Mouse (Mus musculus): ENCODE results near the gene Mien1. TPM values are rescaled to one million over a fixed set of nuclear protein-coding genes. Genes with fewer than 3 reads are reported as not detected.
A peak's percentile ranks its signal among the peaks of the same experiment; 100 is the strongest.

The Mien1 gene
- total RNA-seq, 2 experiments from 2014 or later = 58.0 to 62.5 TPM

DNA sequence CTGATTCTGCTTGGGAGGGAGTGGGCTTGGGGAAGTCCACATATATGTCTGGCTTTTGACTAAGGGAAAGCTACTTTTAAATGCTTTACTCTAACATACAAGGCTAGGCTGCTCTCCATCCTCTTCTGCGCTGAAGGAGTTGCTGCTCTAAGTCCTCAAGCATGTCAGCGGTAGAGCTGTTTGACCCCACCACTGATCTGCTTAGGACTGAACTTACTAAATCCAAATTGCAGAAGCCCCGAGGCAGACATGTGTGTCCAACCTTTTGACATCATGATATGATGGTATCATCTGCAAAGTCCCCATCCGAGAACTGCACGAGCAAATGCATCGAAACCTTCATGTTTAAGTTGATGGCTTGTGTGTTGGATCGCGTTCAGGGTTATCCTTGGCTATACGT lies 21.1 kb upstream of the Mien1 start:
- no peak for DNase-seq

GRCm38 (mm10) chr11:98459071-98459741 lies 20.4 kb upstream of the Mien1 start:
- no peak for DNase-seq

- no peak for DNase-seq
Measured at GRCm38 (mm10) chr11:98458121-98458990, 19.6 kb upstream of the Mien1 start.

- peak; percentile 93 for DNase-seq
Measured at GRCm38 (mm10) chr11:98457367-98458120, 18.8 kb upstream of the Mien1 start.

- DNase-seq = no peak
Measured at GRCm38 (mm10) chr11:98456945-98457344, 18.2 kb upstream of the Mien1 start.

- DNase-seq = no peak
Measured at GRCm38 (mm10) chr11:98456545-98456944, 17.8 kb upstream of the Mien1 start.

DNA sequence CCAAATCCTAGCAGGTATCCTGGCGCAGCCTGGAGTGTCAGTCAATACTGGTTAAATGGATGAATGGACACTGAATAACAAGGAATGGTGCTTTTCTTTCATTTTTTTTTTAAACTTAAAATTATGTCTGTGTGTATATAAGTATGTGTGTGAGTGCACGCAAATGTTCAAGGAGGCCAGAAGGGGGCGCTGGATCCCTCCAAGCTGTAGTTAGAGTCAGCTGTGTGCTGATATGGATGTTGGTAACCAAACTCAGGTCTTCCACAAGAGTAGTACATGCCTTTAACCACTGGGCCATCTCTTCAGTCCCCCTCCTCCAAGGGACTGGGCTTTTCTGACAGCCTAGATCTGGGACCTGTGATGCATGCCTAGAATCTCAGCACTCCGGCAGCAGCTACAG lies 16.7 kb upstream of the Mien1 start:
- DNase-seq = no peak

DNA sequence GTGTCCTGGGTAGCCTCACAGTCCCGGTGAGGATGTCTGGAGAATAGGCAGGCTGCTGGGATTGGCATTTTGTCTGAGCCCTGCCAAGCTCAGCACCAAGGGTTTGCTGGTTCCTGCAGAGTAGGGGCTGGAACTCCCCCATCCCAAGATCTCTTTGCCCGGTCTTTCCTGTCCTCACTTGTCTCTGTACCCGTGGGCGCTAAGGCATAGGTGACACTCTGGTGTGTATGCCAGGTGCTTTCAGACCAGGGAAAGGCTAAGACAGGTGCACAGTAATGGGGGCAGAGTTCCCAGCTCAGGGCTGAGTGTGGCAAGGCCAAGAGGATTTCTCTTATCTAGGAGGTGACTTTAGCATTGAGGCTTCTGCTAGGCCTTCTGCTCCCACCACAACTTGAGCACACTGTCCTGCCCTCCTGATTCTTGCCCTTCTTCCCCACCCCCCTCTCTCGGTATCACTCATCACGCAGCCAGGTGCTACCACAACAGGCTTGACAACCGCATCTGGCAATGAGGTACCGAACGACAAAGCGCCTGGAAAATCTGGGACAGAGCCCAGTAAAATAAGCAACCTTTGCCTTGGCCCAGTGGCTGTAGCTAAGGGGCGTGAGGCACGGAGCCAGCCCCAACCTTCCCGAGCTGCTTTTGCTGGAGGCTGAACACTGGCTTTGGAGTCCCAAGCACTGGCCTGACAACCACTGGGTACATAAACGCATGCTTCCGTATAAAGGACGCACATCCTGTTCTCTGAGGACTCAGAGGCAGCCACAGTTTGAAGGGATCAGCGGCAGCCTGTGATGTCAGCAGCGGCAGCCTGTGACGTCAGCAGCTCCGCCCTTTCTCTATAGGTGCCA lies 11.4 kb upstream of the Mien1 start:
- DNase-seq = peak; percentile 36

- DNase-seq = no peak
Measured at GRCm38 (mm10) chr11:98449419-98449818, 10.6 kb upstream of the Mien1 start.

GRCm38 (mm10) chr11:98448191-98448790 lies 9.5 kb upstream of the Mien1 start:
- DNase-seq = no peak

GRCm38 (mm10) chr11:98447475-98447834 lies 8.7 kb upstream of the Mien1 start:
- DNase-seq = no peak

- no peak for DNase-seq
Measured at GRCm38 (mm10) chr11:98446562-98447474, 8.0 kb upstream of the Mien1 start.

DNA sequence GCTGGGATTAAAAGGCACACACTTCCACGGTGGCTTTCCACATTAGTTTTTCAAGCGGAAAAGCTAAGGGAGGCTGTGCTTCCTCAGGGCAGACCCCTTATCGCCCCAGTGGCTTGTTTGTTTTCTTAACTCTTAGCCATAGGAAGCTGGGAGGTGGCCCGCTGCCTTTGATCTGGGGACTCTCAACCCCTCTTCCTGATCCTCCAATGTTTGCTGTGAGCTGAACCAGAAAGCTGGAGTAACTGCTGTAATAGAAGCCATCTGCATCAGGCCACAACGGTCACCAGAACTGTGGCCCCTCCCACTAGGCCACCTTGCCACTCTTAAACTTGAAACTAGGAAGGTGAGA lies 7.4 kb upstream of the Mien1 start, which contains the start of gene Grb7:
TSS of gene Grb7 (plus strand) at position 182 of the 349 bp plus-strand sequence.
- no peak for DNase-seq

DNA sequence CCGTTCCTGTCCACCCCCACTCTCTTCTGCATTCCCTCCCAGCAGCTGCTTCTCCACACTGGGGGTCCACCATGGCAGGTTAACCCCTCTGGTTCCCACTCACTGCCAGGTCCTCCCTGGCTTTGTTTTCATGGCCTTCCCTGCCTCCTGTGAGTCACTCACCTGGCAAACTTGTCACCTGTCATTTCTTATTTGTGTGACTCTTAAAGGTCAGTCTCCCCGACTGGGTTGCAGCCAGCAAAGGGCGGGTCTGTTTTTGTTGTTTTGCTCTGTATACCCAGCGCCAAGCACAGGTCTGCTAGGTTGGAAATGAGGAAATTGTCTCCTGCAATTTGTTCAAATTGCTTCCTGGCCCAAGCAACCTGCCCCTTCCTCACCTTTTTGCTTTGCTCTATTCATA lies 6.9 kb upstream of the Mien1 start:
- DNase-seq = no peak

DNA sequence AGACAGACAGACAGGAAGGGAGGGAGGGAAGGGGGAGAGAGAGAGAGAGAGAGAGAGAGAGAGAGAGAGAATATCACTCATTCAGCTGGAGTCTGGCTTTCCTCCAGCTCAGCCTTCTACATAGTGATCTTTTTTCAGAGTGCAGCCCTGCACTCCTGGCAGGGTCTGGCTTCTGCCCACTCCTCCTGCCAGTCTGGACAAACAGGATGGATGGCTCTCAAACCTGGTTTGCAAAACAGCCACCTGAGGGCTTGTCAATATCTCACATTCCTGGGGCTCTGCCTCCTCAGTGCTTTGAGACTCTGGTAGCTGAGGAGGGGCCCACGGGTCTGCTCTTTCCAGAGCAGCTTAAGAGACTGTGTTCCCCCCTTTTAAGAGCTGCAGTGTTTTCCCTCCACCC lies 6.4 kb upstream of the Mien1 start:
- no peak for DNase-seq

DNA sequence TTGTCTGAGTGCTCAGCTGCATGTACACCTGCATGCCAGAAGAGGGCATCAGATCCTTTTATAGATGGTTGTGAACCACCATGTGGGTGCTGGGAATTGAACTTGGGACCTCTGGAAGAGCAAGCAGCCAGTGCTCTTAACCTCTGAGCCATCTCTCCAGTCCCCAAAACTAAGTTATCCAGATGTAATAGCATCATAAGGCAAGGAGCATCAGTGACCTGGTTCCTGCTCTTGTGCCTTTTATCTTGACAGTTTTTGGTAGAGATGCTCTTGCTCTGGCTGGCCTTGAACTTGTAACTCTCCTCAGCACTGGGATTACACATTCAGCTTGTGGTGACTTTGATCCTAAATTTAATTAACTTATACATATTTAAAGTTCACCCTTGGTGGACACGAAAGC lies 4.9 kb upstream of the Mien1 start:
- DNase-seq = no peak

- no peak for DNase-seq
Measured at GRCm38 (mm10) chr11:98437441-98437840, 1.4 kb downstream of the Mien1 start.

GRCm38 (mm10) chr11:98435723-98436122 lies 3.1 kb downstream of the Mien1 start:
- DNase-seq = no peak

DNA sequence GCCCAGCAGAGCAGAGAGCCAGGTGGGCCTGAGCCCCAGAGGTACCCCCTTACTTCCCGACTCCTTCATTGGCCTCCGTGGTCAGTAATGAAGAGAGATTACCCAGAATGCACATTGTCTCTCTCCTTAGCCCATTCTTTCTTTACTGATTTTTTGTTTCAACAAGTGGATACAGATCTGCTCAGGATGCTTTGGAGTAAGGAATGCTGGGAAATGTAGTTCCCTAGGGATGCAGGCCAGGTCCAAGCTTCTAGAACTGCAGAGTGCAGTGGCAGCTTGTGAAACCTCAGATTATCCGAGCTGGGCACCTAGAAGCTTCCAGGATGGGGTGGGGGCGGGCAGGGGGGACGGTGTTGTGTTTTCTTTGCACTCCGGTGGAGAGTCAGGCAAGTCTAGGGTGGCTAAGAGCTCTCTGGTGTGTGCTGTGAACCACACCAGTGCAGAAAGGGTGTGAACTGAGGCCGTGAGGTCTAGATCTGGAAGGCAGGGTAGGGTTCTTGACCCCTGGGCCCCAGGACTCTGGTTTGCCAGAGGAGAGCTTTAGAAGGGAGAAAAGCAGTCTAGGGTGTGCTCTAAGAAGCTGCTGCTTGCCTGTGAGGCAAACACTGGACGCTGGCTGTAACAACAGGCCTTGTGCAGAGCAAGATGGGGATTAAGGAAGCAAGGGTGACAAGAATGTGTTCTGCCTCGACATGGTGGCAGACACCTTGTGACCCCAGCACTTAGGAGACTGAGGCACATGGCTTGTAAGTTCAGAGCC lies 6.9 kb downstream of the Mien1 start:
- DNase-seq = no peak

GRCm38 (mm10) chr11:98428436-98428835 lies 10.4 kb downstream of the Mien1 start:
- no peak for DNase-seq
